Mouse (Mus musculus): ENCODE measurements around the gene Icosl. TPM values are rescaled to one million over a fixed set of nuclear protein-coding genes. Genes with fewer than 3 reads are reported as not detected.

Icosl gene
- total and polyA plus RNA-seq, 3 experiments, result 0.64 to 1.5 (median 1.3) TPM

DNA sequence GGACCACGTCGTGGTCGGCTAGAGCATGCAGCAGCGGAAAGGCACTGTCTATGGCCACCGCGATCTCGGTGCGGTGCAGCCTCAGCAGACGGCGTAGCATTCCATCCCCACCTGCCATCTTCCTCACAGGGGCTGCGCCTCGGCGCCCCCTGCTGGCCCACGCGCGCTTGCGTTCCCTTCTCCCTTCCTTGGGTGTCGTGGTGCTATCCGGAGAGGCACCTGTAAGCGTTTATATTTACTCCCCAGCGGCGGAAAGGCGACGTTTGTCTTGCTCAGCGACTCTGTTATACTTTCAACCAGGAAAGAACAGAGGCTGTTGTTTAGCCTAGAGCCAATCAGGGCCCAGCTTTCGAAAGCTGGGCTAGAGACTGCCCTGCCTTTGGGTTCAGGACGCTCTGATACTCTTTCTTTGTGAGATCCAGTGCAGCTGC, 25.7 kb upstream of the Icosl start, which contains the start of gene Aire:
Aire (minus strand) TSS at position 205 of the 431 bp plus-strand sequence.
- in situ Hi-C loops (cut with MboI; ENCODE audit: low pct_ligation_motif_present, low pct_unique_long_range_greater_than_20kb, low sequenced_read_pairs) (loop anchor here (25.0 kb wide), 1 partner anchor 344 kb away; no protein-coding TSS in a partner anchor), dilution Hi-C loops (cut with MboI; ENCODE audit: extremely low pct_ligation_motif_present, extremely low pct_unique_long_range_greater_than_20kb, low sequenced_read_pairs) (no loop called here)
- H3K36me3 ChIP-seq (replicated peaks in 1 of 2; ENCODE audit: control insufficient read depth in 1 of 2, insufficient read depth in 1 of 2, low read length in 1 of 2), result no peaks in the 10 kb centered on the region
- H3K9me3 ChIP-seq (replicated peaks; ENCODE audit: low read length), result no peaks in the 10 kb centered on the region
- H3K4me2 ChIP-seq (ENCODE audit: insufficient read depth, low read depth, poor library complexity, severe bottlenecking), result no peak within 1 kb of the TSS
- H3K79me2 ChIP-seq (replicated peaks; ENCODE audit: control insufficient read depth, extremely low read depth, insufficient read depth, poor library complexity, severe bottlenecking), result no peaks in the 10 kb centered on the region
- no peak for TF ChIP-seq KAT2A (IDR thresholded peaks at IDR 0.05; ENCODE audit: insufficient replicate concordance, low read length)
- no peak for TF ChIP-seq ZNF384 (IDR thresholded peaks at IDR 0.05; ENCODE audit: low read depth, low read length)
- no peak for TF ChIP-seq POLR2AphosphoS2 (IDR thresholded peaks at IDR 0.05; ENCODE audit: low read depth, low read length)
- TF ChIP-seq MAX (IDR thresholded peaks at IDR 0.05; ENCODE audit: low read length), result no peak
- peak; percentile 56 to 73 for TF ChIP-seq CTCF (conservative IDR thresholded peaks at IDR 0.05 in 1 of 2, IDR thresholded peaks at IDR 0.05 in 1 of 2; ENCODE audit: low read depth in 2 of 2, low read length in 2 of 2)
- TF ChIP-seq MAZ (IDR thresholded peaks at IDR 0.05; ENCODE audit: low read depth, low read length), result no peak
- TF ChIP-seq GABPA (IDR thresholded peaks at IDR 0.05; ENCODE audit: insufficient replicate concordance, low read depth, low read length), result no peak
- TF ChIP-seq UBTF (IDR thresholded peaks at IDR 0.05; ENCODE audit: low read depth, low read length), result no peak
- TF ChIP-seq POLR2A (IDR thresholded peaks at IDR 0.05; ENCODE audit: low read depth, low read length), result no peak
- TF ChIP-seq RAD21 (IDR thresholded peaks at IDR 0.05; ENCODE audit: low read depth, low read length), result peak; percentile 26
- TF ChIP-seq RCOR1 (conservative IDR thresholded peaks at IDR 0.05; ENCODE audit: low read depth, low read length), result no peak
- TF ChIP-seq ZKSCAN1 (IDR thresholded peaks at IDR 0.05; ENCODE audit: borderline replicate concordance, low read depth, low read length), result no peak
- peak; percentile 51 for TF ChIP-seq SMC3 (IDR thresholded peaks at IDR 0.05; ENCODE audit: low read depth, low read length)
- TF ChIP-seq USF1 (IDR thresholded peaks at IDR 0.05; ENCODE audit: low read depth, low read length), result no peak
- no peak for TF ChIP-seq JUN (IDR thresholded peaks at IDR 0.05; ENCODE audit: insufficient read depth, low read depth, low read length)
- no peak for TF ChIP-seq PAX5 (IDR thresholded peaks at IDR 0.05; ENCODE audit: low read length)
- no peak for TF ChIP-seq SIN3A (IDR thresholded peaks at IDR 0.05; ENCODE audit: low read length)
- TF ChIP-seq ZMIZ1 (IDR thresholded peaks at IDR 0.05; ENCODE audit: low read depth, low read length), result no peak
- TF ChIP-seq TCF12 (IDR thresholded peaks at IDR 0.05; ENCODE audit: low read depth, low read length), result no peak
- no peak within 1 kb of the TSS for H3K9ac ChIP-seq (ENCODE audit: insufficient read depth, low read depth)
- peaks cover 17 to 58% of the 10 kb centered on the region in 2 experiments for H3K4me1 ChIP-seq (ENCODE audit: control insufficient read depth in 1 of 2, insufficient read depth in 2 of 2)
- no peak within 1 kb of the TSS for H3K4me3 ChIP-seq (replicated peaks in 1 of 3; ENCODE audit: low read depth in 2 of 3, low read length in 2 of 3, poor library complexity in 1 of 3)
- H3K27me3 ChIP-seq (replicated peaks), result peaks cover 24% of the 10 kb centered on the region
- H3K27ac ChIP-seq (ENCODE audit: insufficient read depth, low read depth), result no peak within 1 kb of the TSS
- DNase-seq (ENCODE audit: extremely low read depth), result peak; percentile 45

DNA sequence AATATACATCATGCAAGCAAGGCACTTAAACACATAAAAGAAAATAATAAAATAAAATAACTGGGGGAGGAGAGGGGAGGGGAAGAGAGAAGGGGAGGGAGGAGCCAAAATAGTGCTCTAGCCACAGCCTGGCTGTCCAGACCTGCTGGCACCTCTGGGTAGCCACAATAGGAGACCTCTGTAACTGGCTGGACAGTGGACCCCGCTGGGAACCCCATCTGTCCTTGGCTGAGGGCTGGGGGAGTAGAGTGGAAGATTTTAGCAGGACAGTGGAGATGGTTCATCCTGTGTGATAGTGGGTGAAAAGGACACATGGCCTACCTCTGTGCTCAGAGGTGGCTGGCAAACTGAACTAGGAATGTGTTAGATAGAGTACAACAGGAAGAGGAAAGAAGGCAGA, 24.6 kb upstream of the Icosl start:
- H3K27ac ChIP-seq (ENCODE audit: insufficient read depth, low read depth), result no peak overlapping the region
- H3K9ac ChIP-seq (ENCODE audit: insufficient read depth, low read depth), result no peak overlapping the region
- no peaks in the 10 kb centered on the region for H3K79me2 ChIP-seq (replicated peaks; ENCODE audit: control insufficient read depth, extremely low read depth, insufficient read depth, poor library complexity, severe bottlenecking)
- no peaks in the 10 kb centered on the region for H3K36me3 ChIP-seq (replicated peaks in 1 of 2; ENCODE audit: control insufficient read depth in 1 of 2, insufficient read depth in 1 of 2, low read length in 1 of 2)
- no peak for TF ChIP-seq HCFC1 (IDR thresholded peaks at IDR 0.05; ENCODE audit: low read depth, low read length)
- TF ChIP-seq SMC3 (IDR thresholded peaks at IDR 0.05; ENCODE audit: low read depth, low read length), result no peak
- no peak for TF ChIP-seq USF2 (conservative IDR thresholded peaks at IDR 0.05; ENCODE audit: low read depth, low read length)
- TF ChIP-seq MYC (IDR thresholded peaks at IDR 0.05; ENCODE audit: low read depth, low read length), result no peak
- TF ChIP-seq ZMIZ1 (IDR thresholded peaks at IDR 0.05; ENCODE audit: low read depth, low read length), result no peak
- TF ChIP-seq IRF4 (IDR thresholded peaks at IDR 0.05; ENCODE audit: low read depth, low read length), result no peak
- no peak for TF ChIP-seq MAX (IDR thresholded peaks at IDR 0.05; ENCODE audit: low read length)
- no peaks in the 10 kb centered on the region for H3K9me3 ChIP-seq (replicated peaks; ENCODE audit: low read length)
- dilution Hi-C loops (cut with MboI; ENCODE audit: extremely low pct_ligation_motif_present, extremely low pct_unique_long_range_greater_than_20kb, low sequenced_read_pairs), result no loop called here
- no peak overlapping the region for H3K4me2 ChIP-seq (ENCODE audit: insufficient read depth, low read depth, poor library complexity, severe bottlenecking)
- no peak overlapping the region for H3K4me3 ChIP-seq (replicated peaks in 1 of 3; ENCODE audit: low read depth in 2 of 3, low read length in 2 of 3, poor library complexity in 1 of 3)
- peaks cover 17 to 65% of the 10 kb centered on the region in 2 experiments for H3K4me1 ChIP-seq (ENCODE audit: control insufficient read depth in 1 of 2, insufficient read depth in 2 of 2)
- no peak for DNase-seq (ENCODE audit: extremely low read depth)
- in situ Hi-C loops (cut with MboI; ENCODE audit: low pct_ligation_motif_present, low pct_unique_long_range_greater_than_20kb, low sequenced_read_pairs), result loop anchor here (25.0 kb wide), 1 partner anchor 343 kb away; no protein-coding TSS in a partner anchor
- peaks cover 23% of the 10 kb centered on the region for H3K27me3 ChIP-seq (replicated peaks)

Data from CH12.LX (cell line).